Mouse (Mus musculus) testis, adult 2 months (tissue): ENCODE results near the gene Mfrp.

Experiments used
- CTCF ChIP-seq: fragments of 200-500 bp; IDR thresholded peaks from 2 replicates; pipeline ENCODE4 v1.5.1; 2012; ENCODE audit warnings: low read depth, mild to moderate bottlenecking, inconsistent platforms, low read length, moderate library complexity; ENCODE audit not compliant: control insufficient read depth, insufficient read depth, insufficient replicate concordance
- POLR2A ChIP-seq: fragments of 200-500 bp; IDR thresholded peaks from 2 replicates; pipeline ENCODE4 v1.6.1; 2012; ENCODE audit warnings: low read depth, mild to moderate bottlenecking, inconsistent platforms, low read length, moderate library complexity; ENCODE audit not compliant: control insufficient read depth

DNA sequence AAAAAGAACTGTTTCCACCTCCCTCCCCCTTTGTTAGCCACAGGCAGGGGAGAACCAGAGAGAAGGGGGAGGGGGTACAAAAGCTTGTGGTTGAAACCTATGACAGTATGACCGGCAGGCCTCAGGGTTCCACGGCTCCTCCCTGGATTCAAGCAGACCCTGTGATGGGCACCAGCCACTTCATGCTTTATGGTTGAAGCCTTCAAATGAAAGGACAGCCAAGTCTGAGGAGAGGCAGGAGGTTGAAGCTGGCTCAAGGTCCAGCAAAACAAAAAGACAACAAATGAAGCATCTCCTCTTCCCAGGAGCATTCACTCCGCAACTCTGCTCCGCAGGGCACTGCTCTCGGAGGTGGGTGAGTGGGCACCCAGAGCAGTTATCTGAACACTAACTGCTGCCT, 41.9 kb downstream of the Mfrp start:
- TF ChIP-seq POLR2A: no peak
- TF ChIP-seq CTCF: no peak
